Mouse (Mus musculus): ENCODE measurements at regions not wholly inside any gene's neighbourhood (a gene's known extent, or its start where the extent isn't known, plus 50 kb on each side); places are given as distances from the start of the nearest gene placed in this dataset.

- no peak for DNase-seq
Observed at GRCm38 (mm10) chr1:124652251-124652861, 607.0 kb upstream of the Dpp10 start.

- no peak for DNase-seq
Observed at GRCm38 (mm10) chr1:124635246-124635768, 589.9 kb upstream of the Dpp10 start.

GRCm38 (mm10) chr1:124630084-124630483 is 584.7 kb upstream of the Dpp10 start:
- no peak for DNase-seq

GRCm38 (mm10) chr1:124584620-124585019 is 539.3 kb upstream of the Dpp10 start:
- no peak for DNase-seq

Data from lung, adult 18-20 months (tissue).